Mouse (Mus musculus) layer of hippocampus, postnatal 14 days (tissue): ENCODE results near the gene Cldn4. TPM values are rescaled to one million over a fixed set of nuclear protein-coding genes. Genes with fewer than 3 reads are reported as not detected.
"Not testable (repeated sequence)": the region's sequence is repeated elsewhere in the genome, so short reads cannot be mapped to it uniquely, and the experiment has no call there.

Source experiments
- DNase-seq, 2 experiments: peaks; one replicate each; pipeline ENCODE4 v3.0.0; 2021 to 2022; ENCODE audit warnings: low spot score in 2 of 2, mixed read lengths in 1 of 2
- total RNA-seq, 2 experiments: library from RNA; stranded (reverse); gene quantifications; 2 replicates each; pipeline ENCODE4 v1.2.3; 2021

Gene Cldn4
- total RNA-seq, 2 experiments from 2014 or later = not detected

DNA sequence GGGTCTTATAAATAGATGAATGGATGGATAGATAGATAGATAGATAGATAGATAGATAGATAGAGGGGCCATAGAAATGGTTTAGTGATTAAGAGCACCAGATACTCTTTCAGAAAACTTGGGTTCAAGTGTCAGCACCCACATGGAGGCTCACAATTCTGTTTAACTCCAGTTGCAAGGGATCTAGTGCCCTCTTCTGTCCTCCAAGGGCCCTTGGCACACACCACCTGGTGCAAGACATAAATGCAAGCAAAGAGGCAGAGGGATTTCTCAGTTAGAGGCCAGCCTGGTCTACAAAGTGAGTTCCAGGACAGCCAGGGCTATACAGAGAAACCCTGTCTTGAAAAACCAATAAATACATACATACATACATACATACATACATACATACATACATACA is 17.9 kb upstream of the Cldn4 start:
- not testable (repeated sequence) for DNase-seq

DNA sequence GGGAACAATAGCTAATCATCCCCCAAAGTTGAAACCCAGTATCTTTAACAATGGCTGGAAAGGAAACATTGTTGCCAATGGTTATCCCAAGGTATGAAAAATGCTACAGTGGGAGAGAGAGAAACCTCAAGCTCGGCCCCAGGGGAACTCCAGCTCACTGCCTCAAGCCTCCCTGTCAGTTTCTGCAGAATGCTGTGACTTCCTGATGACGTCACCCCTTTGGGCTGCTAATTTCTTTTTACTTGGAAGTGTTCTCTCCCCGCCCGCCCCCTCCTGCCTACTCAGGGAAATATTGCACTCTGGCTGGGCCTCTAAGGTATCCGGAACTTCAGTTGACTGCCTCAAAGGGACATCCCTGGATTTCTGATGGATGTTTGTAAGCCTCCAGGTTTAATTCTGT is 16.8 kb upstream of the Cldn4 start:
- no peak for DNase-seq

DNA sequence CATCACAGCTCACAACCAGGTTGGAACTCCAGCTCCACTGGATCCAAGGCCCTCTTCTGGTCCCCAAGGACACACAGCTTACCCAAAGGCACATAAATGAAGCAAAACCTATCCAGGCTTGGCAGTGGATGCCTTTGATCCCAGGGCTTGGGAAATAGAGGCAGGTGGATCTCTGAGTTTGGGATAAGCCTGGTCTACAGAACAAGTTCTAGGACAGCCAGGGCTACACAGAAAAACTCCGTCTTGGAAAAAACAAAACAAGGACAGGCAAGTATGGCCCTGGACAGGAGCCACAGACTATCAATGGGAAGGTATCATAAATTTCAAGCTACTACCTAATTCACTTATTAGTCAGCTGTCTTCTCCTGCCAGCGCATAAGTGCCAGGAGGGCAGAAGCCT is 14.8 kb upstream of the Cldn4 start:
- DNase-seq = no peak

DNA sequence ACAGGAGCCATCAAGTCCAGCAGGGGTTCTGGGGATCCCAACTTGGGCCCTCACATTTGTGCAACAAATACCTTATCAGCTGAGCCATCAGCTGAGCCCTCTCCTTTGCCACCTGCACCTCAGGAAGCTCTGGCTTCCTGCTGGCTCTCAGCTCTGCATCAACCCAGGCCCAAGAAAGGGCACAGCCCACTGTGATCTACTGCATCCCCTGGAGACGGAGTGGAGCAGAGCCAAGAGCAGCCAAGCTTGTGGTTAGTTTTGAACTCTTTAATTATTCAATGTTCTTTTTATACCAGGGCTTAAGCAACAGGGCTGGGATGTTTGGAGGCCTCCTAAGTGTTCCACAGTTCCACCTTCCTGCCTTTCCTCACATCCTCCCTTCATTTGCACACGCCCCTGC is 13.7 kb upstream of the Cldn4 start:
- no peak for DNase-seq

DNA sequence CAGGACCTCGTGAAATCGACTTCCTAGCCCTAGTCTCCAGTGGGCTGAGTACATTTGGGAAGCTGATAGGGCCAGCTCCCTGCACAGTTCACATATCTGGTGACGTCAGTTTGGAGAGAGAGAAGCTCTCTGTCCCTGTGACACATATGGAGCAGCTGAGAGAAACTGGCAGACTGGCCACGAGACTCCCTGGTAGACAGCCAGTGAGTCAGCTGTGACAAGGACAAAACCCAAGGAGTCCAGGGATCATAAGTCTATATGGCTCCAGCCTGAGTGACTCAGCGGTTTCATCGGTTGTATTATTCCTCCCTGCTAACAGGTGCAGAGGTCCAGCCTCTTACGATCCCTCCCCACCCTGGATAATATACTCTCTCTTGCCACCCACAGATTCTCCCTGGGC is 12.4 kb upstream of the Cldn4 start:
- DNase-seq = no peak

DNA sequence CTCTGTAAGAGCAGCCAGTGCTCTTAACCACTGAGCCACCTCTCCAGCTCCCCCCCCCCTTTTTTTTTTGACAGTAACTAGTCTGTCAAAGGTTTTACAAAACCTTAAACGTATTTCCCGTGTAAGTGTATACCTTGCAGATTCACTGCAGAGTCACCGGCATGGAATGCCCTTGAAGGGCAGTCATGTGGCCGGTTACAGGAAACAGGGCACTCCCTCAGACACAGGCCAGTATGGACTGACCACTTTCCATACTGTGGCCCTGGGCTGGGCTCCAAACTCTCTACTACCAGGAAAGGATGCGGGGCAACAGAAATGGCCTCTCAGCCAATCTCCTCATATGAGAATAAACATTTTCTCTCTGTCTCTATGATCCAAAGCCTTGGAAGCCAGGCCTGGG is 8.8 kb upstream of the Cldn4 start:
- no peak for DNase-seq

DNA sequence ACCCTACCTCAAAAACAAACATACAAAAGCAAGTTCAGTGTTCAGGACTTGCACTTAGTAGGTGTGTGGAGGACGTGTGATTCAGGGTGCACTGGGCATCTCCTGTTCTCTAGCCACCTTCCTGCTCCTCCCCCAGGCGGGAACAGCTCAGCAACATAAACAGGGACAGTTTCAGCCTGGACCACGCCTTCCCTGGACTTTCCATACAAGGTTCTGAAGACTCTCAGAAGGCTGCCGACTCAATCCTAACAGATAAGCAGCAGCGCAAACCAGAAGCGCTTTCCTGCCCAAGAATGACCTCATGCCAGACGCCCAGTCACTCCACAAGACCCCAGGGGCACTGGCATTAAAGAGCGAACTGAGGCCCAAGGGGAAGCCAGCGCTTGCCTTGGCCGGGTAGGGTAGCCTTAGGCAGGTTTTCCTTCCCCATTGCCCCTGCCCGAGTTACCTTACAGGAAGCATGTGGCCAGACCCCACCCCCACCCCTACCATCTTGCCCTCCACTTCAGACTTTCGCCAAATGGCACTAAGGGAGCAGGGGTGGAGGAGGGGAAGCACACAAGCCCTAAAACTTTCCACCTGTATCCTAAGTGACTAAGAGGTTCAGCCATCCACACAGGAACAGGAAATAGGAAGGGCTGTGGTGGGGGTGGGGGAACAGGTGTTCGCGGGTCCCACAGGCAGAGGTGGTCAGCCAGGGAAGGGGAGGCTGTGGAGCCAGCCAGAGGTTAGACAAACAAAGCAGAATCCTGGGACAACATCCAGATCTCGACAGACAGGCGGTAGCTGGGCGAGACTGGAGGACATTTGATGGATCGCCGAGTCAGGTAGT is 4.5 kb upstream of the Cldn4 start:
- no peak for DNase-seq

DNA sequence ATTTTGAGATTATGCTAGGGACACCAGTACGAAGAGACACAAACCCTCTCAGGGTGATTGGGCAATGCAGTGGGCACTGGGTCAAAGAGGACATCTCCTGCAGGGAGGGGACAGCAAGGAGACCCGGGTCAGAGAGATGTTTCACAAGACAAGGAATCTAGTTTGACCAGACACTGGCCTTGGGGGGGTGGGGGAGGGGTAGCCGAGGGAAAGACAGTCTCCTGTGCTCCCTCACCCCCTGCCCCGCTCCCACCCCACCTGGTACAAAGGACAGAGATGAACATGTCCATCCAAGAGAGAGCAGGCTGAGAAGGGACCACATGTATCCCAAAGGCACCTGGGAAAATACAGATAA is 1.3 kb upstream of the Cldn4 start:
- DNase-seq = no peak

DNA sequence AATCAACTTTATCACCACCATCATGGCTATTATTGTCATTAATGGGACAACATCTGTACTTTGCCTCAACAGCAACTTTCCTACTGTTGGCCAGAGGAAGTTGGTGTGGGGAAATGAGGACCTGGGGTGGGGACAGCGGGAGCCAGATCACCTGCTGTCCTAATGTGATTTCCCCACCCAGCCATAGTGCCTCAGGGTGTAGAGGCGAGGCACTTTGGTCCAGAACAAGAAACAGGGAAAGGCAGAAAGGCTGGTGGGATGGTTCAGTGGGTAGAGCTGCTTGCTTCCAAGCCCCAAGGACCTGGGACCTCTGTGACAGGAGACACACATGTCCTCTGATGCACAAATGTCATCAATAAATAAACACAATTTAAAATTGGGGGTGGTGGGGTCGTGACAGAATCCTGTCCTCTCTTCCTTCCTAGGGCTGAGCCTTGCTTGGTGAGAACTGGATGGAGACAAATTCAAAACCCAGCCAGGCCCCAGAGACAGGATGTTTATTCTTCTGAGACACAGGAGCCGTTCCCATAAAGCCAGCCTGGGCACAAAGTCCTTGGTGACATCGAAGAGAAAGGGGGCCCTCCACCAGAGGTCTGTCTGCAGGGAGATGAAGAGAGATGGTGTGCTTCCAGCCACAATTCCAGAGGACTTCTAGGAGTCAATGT is 818 bp upstream of the Cldn4 start:
- DNase-seq = no peak

DNA sequence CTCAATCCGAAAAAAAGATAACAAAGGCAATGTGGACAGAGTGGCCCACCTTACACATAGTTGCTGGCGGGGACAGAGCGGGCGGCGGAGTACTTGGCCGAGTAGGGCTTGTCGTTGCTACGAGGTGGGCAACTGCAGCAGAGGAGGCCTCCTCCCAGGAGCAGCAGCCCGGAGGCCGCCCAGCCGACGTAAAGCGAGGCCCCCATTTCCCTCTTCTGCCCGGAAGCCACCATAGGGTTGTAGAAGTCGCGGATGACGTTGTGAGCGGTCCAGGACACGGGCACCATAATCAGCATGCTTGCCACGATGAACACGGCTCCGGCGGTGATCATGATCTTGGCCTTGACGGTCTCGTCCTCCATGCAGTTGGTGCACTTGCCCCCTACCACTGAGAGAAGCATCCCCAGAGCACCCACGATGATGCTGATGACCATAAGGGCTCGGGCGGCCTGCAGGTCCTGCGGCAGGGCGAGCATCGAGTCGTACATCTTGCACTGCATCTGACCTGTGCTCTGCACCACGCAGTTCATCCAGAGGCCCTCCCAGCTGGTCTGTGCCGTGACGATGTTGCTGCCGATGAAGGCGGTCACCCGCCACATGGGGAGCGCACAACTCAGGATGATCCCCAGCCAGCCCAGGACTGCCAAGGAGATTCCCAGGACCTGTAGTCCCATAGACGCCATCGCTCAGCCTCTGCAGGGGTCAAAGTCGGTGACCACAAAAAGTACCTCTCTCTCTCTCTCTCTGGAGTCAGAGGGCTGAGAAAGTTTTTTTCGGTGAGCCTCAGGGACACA is 474 bp downstream of the Cldn4 start:
- no peak for DNase-seq

DNA sequence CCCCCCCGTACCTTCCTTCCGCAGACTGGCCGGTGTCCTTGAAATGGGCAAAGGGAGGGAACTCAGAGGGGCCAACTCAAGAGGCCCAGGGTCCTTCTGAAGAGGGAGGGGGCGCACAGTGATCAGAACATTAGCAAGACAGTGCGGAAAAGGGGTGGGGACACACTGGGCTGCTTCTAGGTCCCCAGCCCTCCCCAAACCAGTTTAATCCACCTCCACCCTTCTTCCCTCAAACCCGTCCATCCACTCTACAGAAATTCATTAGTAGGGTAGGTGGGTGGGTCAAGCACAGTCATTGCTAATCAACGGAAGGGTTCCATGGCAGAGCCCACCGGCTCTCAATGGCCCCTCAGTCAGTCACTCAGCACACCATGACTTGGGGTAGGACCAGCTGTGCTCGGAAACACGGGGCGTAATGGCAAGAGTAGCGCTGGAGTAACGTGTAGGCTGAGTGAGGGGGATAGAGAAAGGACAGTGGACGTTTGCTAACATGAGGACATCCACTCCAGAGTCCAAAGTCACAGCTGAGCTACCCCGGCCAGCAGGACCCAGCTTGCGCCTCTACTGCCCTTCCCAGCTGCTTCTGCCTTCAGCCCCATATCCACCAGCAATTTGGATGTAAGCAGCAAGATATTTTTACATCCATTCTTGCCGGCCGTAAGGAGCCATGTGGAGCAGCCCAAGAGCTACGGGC is 1.3 kb downstream of the Cldn4 start:
- no peak for DNase-seq

DNA sequence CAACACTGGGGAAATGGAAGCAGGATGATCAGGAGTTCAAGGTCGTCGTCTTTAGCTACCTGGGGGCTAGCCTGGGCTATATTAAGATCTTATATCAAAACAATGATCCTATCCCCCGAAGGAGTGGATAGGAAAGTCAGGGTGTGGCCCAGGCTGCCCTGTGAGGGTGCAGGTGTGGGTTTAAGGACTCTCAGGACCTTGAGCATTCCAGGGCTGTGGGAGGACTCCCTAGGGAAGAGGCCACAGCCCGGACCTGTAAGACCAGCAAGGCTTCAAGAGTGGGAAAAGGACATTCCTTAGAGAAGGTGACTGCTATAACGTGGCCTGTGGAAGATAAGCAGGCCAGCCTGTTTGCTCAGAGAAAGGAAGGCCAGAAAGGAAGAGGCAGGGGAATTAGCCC is 2.6 kb downstream of the Cldn4 start:
- DNase-seq = no peak

DNA sequence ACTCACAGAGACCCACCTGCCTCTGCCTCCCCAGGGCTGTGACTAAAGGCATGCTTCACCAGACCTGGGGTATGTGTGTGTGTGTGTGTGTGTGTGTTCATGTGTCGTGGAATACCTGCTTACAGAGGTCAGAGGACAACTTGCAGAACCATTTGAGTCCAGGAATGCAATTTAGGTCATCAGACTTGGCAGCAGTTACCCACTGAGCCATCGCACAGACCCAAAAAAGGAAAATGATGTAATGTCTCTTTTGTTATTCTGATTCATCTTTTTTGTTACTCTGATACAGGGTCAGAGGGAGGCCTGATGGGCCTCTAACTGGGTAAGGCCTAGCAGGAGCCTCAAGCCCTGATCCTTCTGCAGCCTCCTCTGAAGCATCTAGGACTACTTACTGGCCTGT is 4.0 kb downstream of the Cldn4 start:
- no peak for DNase-seq

DNA sequence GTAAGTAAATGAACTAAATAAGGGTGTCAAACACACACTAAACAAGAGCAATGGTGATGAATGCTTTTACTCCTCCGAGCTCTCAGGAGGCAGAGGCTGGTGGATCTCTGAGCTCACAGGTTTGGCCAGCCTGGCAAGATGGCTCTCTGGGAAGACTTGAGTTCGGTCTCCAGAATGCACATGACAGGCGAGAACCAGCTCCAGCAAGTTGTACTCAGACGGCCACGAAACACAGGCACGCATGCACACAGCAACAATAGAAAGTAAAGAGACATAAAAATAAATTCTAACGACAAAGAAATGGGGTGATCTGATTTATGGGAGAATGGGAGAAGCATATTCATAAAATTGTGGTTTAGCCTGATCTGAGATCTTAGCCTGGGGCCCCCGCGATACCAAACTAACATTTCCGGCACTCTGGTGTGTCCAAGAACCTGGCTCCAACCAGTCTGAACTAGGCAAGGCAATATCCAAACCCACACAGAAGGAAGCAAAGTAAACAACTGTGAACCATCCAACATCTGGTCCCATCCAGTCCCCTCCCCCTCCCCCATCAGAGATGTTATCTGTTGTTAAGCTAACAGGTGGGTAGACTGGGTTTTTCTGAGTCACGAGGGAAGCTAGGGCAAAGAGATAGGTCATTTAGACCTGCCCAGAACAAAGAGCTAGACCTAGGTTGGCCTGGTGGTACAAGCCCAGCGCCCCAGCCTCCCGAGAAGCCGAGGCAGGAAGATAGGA is 5.1 kb downstream of the Cldn4 start:
- no peak for DNase-seq

DNA sequence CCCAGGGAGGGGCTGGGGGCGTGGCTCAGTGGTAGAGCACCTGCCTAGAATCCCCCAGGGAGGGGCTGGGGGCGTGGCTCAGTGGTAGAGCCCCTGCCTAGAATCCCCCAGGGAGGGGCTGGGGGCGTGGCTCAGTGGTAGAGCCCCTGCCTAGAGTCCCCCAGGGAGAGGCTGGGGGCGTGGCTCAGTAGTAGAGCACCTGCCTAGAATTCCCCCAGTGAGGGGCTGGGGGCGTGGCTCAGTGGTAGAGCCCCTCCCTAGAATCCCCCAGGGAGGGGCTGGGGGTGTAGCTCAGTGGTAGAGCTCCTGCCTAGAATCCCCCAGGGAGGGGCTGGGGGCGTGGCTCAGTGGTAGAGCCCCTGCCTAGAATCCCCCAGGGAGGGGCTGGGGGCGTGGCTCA is 7.2 kb downstream of the Cldn4 start:
- DNase-seq = not testable (repeated sequence)

DNA sequence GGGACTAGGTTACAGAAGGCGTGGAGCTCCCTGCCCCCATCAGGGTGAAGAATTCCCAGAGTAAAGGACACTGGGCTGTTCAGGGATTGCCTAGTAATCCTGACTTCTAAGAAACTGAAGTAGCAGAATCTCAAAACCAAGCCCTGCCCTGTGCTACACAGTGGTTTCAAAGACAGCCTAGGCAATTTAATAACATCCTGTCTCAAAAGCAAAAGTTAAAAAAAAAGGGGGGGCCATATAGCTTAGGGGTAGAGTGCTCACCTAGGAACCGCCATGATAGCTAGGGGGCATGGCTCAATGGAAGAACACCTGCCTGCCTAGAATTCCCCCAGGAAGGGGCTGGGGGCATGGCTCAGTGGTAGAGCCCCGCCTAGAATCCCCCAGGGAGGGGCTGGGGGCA is 7.7 kb downstream of the Cldn4 start:
- DNase-seq = no peak

DNA sequence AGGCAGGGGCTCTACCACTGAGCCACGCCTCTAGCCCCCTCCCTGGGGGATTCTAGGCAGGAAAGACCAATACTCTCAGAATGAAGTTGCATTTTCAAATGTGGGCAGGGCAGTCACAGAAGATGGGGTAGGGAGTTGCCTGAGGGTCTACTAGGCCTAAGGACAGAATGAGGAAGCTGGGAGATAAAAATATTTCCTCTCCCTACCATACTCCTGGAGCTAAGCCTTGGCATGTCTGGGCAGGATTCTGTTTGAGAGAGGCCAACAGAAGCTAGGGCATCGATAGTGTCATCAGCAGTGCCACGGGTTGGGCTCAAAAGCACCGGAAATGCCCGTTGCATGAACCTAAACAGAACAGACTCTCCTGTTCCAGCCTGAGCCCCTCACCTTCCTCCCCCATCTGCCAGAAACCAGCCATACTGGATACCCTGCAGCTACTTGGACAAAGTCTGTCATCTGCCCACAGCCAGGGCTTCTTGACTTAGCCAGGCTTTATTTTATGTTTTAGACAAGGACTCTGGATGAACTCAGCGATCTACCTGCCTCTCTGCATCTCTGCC is 10.0 kb downstream of the Cldn4 start:
- DNase-seq = no peak

DNA sequence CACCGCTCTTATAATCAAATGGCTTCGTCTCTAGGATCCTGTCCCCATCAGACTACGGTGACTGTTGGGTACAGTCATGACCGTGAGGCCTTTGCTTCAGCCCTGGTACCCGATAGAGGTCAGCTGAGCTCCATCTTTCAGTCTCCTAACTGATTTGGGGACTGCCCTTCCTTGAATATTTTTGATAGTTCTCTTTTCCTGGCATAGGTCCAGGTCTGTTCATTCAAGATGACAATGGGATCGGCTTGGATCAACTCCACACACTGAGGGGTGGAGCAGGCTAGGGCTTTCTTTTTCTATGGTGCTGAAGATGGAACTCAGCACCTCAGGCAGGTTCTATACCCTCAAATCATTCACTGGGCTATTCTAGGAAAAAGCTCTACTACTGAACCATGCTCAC is 10.7 kb downstream of the Cldn4 start:
- DNase-seq = no peak

DNA sequence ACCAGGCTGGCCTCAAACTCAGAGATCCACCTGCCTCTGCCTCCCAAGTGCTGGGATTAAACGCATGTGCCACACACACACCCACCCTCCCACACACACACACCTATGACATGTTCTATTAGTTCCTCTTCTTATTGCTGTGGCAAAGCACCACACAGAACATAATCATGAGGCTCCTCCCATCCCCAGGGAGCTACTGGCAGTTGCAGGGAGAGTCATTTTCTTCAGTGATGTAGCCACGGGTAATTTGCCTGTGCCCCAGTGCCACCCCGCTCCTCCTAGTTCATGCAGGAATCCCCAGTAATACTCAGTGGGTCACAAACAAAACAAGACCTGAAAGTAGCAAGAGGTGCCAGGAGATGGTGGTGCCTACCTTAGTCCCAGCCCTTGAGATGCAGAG is 12.1 kb downstream of the Cldn4 start:
- DNase-seq = no peak

DNA sequence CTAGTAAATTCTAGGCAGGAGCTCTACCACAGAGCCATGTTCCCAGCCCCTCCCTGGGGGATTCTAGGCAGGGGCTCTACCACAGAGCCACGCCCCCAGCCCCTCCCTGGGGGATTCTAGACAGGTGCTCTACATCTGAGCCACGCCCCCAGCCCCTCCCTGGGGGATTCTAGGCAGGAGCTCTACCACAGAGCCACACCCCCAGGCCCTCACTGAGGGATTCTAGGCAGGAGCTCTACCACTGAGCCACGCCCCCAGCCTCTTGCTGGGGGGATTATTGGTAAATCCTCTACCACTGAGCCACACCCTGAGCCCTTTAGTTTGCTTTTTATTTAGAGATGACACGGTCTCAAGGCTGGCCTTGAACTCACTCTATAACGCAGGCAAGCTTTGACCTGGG is 13.0 kb downstream of the Cldn4 start:
- not testable (repeated sequence) for DNase-seq

DNA sequence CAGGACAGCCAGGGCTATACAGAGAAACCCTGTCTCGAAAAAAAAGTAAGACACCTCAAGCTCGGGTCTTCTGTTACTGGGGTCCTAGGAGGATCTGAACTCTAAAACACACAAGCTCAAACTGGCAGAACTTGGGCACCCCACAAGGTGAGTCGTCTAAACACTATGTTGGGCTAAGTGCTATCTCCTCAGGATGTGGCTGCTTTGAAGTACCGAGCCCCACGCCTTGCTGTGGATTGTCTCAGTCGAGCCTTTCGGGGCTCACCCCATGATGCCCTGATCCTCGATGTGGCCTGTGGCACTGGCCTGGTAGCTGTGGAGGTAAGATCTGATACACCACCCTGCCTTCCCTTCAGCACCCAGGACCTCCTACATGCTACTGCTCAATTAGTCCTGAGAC is 13.5 kb downstream of the Cldn4 start:
- no peak for DNase-seq
